Mouse (Mus musculus) ZHBTc4 (cell line): ENCODE measurements at regions not wholly inside any gene's neighbourhood (a gene's known extent, or its start where the extent isn't known, plus 50 kb on each side); places are given as distances from the start of the nearest gene placed in this dataset.

Experiments
- DNase-seq: peaks from one replicate; pipeline ENCODE4 v3.0.0-alpha.2; 2011; ENCODE audit warnings: low read depth, low spot score

GRCm38 (mm10) chr13:101555371-101555874 is 212.6 kb downstream of the Pik3r1 start:
- DNase-seq, result no peak

- peak; percentile 36 for DNase-seq
These were observed 214.9 kb downstream of the Pik3r1 start for GRCm38 (mm10) chr13:101553131-101553549.

DNA sequence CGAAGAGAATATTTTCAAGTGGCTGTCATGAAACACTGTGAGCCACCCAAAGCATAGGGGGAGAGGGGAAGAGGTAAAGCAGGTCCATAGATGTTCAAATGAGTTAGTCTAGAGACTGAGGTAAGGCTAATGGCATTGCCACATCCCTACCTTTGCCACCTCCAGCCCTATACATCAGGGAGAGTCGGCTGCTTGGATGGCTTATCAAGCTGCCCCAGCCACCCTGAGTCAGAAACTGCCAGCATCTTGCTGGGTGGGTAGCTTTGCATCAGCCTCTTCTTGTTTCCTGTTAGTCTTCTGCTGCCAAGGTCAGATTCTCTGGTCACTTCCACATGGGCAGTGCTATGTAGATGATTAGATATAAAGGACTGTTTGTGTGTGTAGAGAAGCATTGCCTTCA is 215.6 kb downstream of the Pik3r1 start:
- DNase-seq, result no peak

DNA sequence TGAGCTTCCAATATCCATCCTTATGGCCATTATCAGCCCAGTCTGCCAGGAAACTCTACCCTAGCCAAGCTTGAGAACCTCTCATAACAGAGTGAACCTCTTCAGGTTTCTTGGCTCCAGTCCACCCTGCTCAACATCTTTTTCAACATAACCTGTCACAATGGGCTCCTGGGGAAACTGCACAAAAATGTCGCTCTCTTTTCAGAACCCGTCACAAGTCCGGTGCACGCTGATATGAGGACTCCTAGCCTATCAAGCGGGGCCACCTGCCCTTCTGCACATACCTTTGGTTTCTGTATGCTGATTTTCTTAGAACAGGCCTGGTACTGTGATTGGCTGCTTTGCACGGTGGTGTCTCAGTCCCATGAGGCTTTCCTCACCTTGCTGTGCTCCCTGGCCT is 216.9 kb downstream of the Pik3r1 start:
- no peak for DNase-seq

DNA sequence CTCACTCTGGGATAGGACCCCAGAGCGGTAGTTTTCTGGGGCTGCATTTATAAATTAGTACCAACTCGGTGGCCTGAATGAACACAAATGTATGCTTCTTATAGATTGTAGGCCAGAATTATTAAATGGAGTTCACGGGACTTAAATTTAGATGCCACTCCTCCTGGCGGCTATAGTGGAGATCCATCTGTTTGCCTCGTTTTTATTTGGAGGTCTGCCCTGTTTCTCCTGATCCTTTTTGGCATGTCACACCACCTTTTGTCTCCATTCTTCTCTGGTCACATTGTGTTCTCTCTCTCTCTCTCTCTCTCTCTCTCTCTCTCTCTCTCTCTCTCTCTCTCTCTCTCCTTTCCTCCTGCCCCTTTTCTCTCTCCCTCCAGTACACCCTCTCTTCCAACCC is 217.5 kb downstream of the Pik3r1 start:
- no peak for DNase-seq

GRCm38 (mm10) chr13:101547887-101548286 is 220.1 kb downstream of the Pik3r1 start:
- DNase-seq, result no peak

GRCm38 (mm10) chr13:101547365-101547764 is 220.7 kb downstream of the Pik3r1 start:
- DNase-seq, result no peak

- no peak for DNase-seq
These were observed 222.5 kb downstream of the Pik3r1 start for GRCm38 (mm10) chr13:101545344-101546181.

DNA sequence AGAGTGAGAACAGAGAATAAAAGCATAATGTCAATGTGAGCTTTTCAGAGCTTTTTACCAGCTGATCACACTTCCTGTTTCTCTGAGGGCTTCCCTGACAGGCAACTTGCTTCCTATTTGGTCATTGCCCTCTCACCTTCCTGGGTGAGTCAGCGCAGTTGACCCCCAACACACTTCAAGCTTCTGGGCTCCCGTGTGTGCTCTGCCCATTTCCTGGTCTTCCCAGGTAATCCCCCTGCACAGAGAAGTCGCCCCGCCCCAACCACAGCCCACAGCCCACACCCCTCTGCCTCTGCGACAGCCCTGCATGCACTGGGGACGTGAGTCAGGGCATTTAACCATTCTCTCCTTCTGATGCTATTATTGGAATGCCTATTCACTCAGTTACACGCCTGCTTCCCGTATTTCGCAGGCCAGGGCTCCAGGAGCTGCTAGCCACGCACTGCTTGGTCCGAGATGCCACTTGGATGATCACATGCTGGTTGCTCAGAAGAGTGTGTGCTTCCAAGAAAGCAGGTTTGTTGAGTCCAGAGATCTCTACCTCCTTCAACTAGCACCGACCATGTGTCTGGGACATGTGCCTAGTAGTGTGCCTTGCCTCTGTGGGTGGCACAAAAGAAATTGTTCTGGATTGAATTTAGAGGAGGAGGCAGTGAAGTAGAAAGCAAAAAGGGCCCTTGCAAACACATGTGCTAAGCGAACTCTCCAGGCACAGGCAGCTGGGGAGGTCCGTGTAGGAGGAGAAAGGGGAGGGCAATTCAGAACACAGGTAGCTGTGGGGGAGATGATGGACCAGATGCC is 227.4 kb downstream of the Pik3r1 start:
- no peak for DNase-seq

GRCm38 (mm10) chr13:101538110-101538509 is 229.9 kb downstream of the Pik3r1 start:
- no peak for DNase-seq

- no peak for DNase-seq
These were observed 232.0 kb downstream of the Pik3r1 start for GRCm38 (mm10) chr13:101536019-101536418.

DNA sequence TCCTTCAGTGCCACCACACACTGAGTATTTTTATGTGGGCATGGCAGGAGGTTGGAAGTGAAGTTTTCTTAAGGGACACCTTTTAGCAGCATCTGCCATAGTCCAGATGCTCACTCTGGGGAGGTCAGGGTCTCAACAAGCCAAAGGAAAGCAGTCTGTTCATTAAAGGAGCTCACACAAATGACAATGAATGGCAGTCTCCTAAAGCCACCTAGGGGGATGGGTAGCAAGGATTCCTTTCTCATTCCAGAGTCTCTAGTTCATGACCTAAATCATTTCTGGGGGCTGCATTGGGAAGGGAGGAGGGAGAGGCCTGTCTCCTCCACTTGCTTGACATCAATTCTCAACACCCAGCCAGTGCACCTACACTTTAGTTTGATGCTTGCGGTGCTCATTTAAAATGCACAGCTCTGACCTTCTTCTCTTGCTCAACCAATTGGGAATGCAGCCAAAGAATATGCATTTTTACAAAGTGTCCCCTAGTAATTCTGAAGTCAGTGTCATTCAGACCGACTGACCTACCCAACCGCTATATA is 232.6 kb downstream of the Pik3r1 start:
- no peak for DNase-seq

GRCm38 (mm10) chr13:101534490-101534889 is 233.5 kb downstream of the Pik3r1 start:
- DNase-seq, result no peak

GRCm38 (mm10) chr13:101532913-101533312 is 235.1 kb downstream of the Pik3r1 start:
- no peak for DNase-seq

DNA sequence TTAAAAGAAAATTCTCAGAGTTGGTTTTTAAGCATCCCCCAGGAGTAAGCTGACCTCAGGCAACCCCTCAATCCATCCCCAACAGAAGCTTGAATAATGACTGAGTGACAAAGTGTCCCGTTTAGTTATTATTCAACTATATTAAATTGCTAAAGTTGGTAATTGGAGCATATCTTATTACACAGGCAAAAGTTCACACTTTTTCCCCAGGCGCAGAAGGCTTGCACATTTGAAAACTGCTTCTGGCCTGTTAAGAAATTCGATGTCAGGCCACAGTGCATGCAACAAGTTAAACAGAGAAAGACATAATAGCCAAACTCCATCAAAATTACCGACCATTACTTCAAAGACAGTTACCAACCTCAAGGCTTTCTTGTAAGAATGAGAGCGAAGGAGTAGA is 240.3 kb downstream of the Pik3r1 start:
- no peak for DNase-seq

DNA sequence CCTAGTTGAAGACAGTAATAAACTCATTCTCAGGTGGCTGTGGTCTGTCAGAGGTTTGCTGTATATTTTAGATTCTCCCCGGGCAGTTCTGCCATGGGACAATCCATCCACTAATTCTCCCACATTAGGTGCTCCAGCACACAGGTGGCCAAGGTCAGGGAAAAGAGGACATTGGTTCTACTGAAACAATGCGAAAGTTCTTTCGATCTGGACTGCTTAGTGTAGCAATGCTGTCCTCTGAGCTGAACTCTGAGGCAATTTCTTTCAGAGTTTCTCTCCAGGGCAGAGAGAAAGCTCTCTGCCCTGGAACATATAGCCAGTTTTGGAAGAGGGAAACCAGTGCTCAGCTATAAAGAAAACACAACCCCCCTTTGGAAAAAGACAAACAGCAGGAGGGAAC is 243.2 kb downstream of the Pik3r1 start:
- no peak for DNase-seq

GRCm38 (mm10) chr13:101524223-101524622 is 243.8 kb downstream of the Pik3r1 start:
- no peak for DNase-seq

DNA sequence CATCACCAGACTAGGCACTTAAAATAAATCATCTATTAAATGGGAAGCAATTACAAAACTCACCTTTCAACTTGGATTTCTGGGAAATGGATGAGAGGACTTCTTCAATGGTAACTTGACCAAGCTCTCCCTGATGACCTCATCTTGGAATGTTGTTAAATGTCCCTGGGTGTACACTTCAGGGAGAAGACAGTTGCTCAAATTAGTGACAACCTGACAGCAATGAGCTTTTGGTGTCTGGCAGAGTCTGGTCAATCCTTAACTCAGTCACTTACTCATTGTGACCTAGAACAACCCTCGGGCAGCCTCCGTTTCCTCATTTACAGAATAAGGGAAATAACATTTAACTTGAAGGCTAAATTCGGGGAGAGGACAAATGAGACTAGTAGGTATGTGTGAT is 244.5 kb downstream of the Pik3r1 start:
- no peak for DNase-seq

GRCm38 (mm10) chr13:101522597-101522996 is 245.4 kb downstream of the Pik3r1 start:
- DNase-seq, result no peak

- DNase-seq, result no peak
These were observed 254.7 kb downstream of the Pik3r1 start for GRCm38 (mm10) chr13:101513354-101513753.

DNA sequence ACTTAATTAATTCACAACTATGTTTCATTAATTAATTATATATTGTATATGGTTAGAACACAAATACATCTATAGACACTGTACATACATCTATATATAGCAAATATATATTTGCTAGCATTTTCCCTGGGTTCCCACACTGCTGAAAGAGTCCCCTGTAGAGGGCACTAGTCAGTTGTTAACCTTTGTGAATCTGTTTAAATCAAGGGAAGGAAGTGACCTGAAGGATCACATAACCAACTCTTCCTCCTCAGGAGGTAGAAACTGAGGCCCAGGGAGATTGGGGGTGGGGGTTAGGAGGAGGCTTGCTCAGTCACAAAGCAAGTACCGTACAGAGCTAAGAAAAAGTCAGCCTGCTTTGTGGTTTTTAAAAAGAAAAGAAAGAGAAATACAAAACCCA is 258.1 kb downstream of the Pik3r1 start:
- peak; percentile 12 for DNase-seq

- DNase-seq, result no peak
These were observed 259.7 kb downstream of the Pik3r1 start for GRCm38 (mm10) chr13:101508331-101508730.
